Mouse (Mus musculus): ENCODE data around the gene Hivep3.

GRCm38 (mm10) chr4:119937876-119938275 is 204.3 kb downstream of the Hivep3 start:
- TF ChIP-seq POLR2A (IDR thresholded peaks at IDR 0.05; ENCODE audit: borderline replicate concordance, extremely low read depth, low read depth, low read length) = no peak
- no peak for TF ChIP-seq CTCF (IDR thresholded peaks at IDR 0.05; ENCODE audit: insufficient read depth, low read length)

Measured in lung, adult 2 months (tissue).